Mouse (Mus musculus) thymus, adult 18-20 months (tissue): Measurements from ENCODE around the gene Eif4e3.

Experiments used
- DNase-seq, 2 experiments: peaks; one replicate each; pipeline ENCODE4 v3.0.0; 2022; ENCODE audit warnings: mixed read lengths in 2 of 2

The Eif4e3 gene

GRCm38 (mm10) chr6:99666318-99667171 is at the start of gene Eif4e3, which contains the start of gene Gm20696:
Gene Eif4e3 (minus strand): TSS chr6:99666771.
Gene Gm20696 (minus strand): TSS chr6:99666797.
- peak in 1 of 2 experiments; percentile 41 for DNase-seq

- DNase-seq, result no peak
Measured at GRCm38 (mm10) chr6:99715913-99716312, 49.3 kb upstream of the Eif4e3 start.

- no peak for DNase-seq
Measured at GRCm38 (mm10) chr6:99715191-99715590, 48.6 kb upstream of the Eif4e3 start.

GRCm38 (mm10) chr6:99713256-99713655 is 46.7 kb upstream of the Eif4e3 start:
- DNase-seq, result no peak

- DNase-seq, result no peak
Measured at GRCm38 (mm10) chr6:99711576-99712101, 45.1 kb upstream of the Eif4e3 start.

GRCm38 (mm10) chr6:99700484-99700883 is 33.9 kb upstream of the Eif4e3 start:
- DNase-seq, result no peak

- DNase-seq, result no peak
Measured at GRCm38 (mm10) chr6:99692916-99693841, 26.6 kb upstream of the Eif4e3 start.

- DNase-seq, result no peak
Measured at GRCm38 (mm10) chr6:99692206-99692915, 25.8 kb upstream of the Eif4e3 start, which contains the start of gene Gpr27. Gene Gpr27 (plus strand): TSS chr6:99692679.

GRCm38 (mm10) chr6:99691666-99692205 is 25.2 kb upstream of the Eif4e3 start:
- DNase-seq, result no peak

GRCm38 (mm10) chr6:99688513-99688912 is 21.9 kb upstream of the Eif4e3 start:
- DNase-seq, result no peak

- DNase-seq, result no peak
Measured at GRCm38 (mm10) chr6:99684899-99685298, 18.3 kb upstream of the Eif4e3 start.

GRCm38 (mm10) chr6:99683974-99684373 is 17.4 kb upstream of the Eif4e3 start:
- no peak for DNase-seq

GRCm38 (mm10) chr6:99678108-99678507 is 11.5 kb upstream of the Eif4e3 start:
- no peak for DNase-seq

GRCm38 (mm10) chr6:99677325-99677724 is 10.8 kb upstream of the Eif4e3 start:
- DNase-seq, result no peak

- DNase-seq, result no peak
Measured at GRCm38 (mm10) chr6:99674482-99674881, 7.9 kb upstream of the Eif4e3 start.

- DNase-seq, result no peak
Measured at GRCm38 (mm10) chr6:99671768-99672167, 5.2 kb upstream of the Eif4e3 start.

- no peak for DNase-seq
Measured at GRCm38 (mm10) chr6:99670481-99671119, 4.0 kb upstream of the Eif4e3 start.

- no peak for DNase-seq
Measured at GRCm38 (mm10) chr6:99669481-99670325, 3.1 kb upstream of the Eif4e3 start.

- peak in 1 of 2 experiments; percentile 38 for DNase-seq
Measured at GRCm38 (mm10) chr6:99667290-99667689, 719 bp upstream of the Eif4e3 start.

- DNase-seq, result no peak
Measured at GRCm38 (mm10) chr6:99665457-99666317, 884 bp downstream of the Eif4e3 start.
